Comparison of ENCODE assay signal across 8 mouse cellular contexts in genomic region chr12:21135651-21136461, GRCm38 (mm10).
DNase-seq lines count a peak whose midpoint lies in the region; ATAC-seq and TF ChIP-seq lines count a peak whose summit lies in the region.

No protein-coding gene starts in this region.

- no peak for TF ChIP-seq CTCF in Patski (IDR thresholded peaks at IDR 0.05)

- in situ Hi-C loops in Patski (cut with MboI; ENCODE audit: low pct_unique_long_range_greater_than_20kb) = no loop called here

- CTCF ChIA-PET in Patski (lab: Charles Lee) = no interaction called here

- H3K4me1 ChIP-seq in stomach, embryonic 15.5 days = peaks cover 41% of the 10 kb centered on the region

- no peaks in the 10 kb centered on the region for H3K9me3 ChIP-seq in stomach, embryonic 15.5 days

- H3K27me3 ChIP-seq in Patski = no peaks in the 10 kb centered on the region
- no peaks in the 10 kb centered on the region for H3K27me3 ChIP-seq in stomach, embryonic 15.5 days (replicated peaks)

- peak; percentile 39 for ATAC-seq in Patski
- ATAC-seq in stomach, embryonic 15.5 days (ENCODE audit: insufficient read depth, low FRiP score, low read depth) = peak; percentile 72
- ATAC-seq in monocyte, adult 5-6 weeks (replicated peaks; ENCODE audit: insufficient number of reproducible peaks, low FRiP score, low TSS enrichment, poor library complexity, severe bottlenecking) = no peak

- no peaks in the 10 kb centered on the region for H3K36me3 ChIP-seq in stomach, embryonic 15.5 days

- POLR2A ChIA-PET in Patski (lab: Charles Lee) = interaction anchor here (1.2 kb wide), 1 partner anchor 14 kb away, joined by 3 read pairs; no protein-coding TSS in a partner anchor

- 45% methylated on average over 8 of the region's 8 CpGs for WGBS in stomach, embryonic 15.5 days

- H3K4me2 ChIP-seq in stomach, embryonic 15.5 days = no peak overlapping the region

- DNase-seq in kidney, adult 18-20 months = peak; percentile 39
- DNase-seq in kidney, adult 11 months = no peak
- no peak for DNase-seq in Patski (ENCODE audit: low read depth, low spot score)
- DNase-seq in heart, adult 9 months (ENCODE audit: low spot score in 2 of 2) = peak; percentile 52 to 65
- DNase-seq in kidney, postnatal 36 days = peak; percentile 49 to 57
- no peak for DNase-seq in gastrocnemius, postnatal 10 days

- H3K4me3 ChIP-seq in stomach, embryonic 15.5 days (replicated peaks) = no peak overlapping the region

- H3K9ac ChIP-seq in stomach, embryonic 15.5 days = no peak overlapping the region

- H3K27ac ChIP-seq in stomach, embryonic 15.5 days = peak overlapping the region; percentile 78

Comparison
In these comparisons a context has a peak if more than half of its experiments do, and no peak if none do; other contexts are left out.
1. DNase-seq: peak in kidney, adult 18-20 months (single experiment), heart, adult 9 months (2 of 2) and kidney, postnatal 36 days (2 of 2); none in kidney, adult 11 months (single experiment), Patski (single experiment) and gastrocnemius, postnatal 10 days (single experiment).